Mouse (Mus musculus): ENCODE data around the gene Rilpl1.

DNA sequence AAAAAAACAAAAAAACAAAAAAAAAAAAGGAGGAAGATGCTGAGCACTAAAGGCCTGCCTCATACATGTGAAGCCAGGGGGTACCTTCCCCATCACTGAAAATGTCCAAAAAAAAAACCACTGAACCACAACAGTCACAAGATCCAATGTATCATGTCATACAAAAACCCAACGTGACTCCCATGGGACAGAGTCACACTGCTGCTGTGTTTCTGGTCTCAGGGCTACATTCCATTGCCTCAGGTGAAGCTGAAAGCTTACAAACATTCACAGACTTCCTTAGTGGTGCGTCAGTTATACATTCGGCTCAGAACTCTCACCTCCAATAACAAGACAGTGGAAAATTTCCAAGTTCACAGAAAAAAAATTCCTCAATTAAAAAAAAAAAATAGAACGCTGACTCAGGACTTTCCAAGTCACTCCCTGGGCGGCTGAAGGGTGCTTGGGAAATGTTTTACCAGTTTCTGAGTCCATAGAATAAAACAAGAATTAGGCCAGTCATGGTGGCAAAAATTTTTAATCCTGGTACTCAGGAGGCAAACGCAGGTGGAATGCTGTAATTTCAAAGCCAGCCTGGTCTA lies 60.5 kb downstream of the Rilpl1 start:
- TF ChIP-seq POLR2A (IDR thresholded peaks at IDR 0.05; ENCODE audit: low read depth, low read length) (no peak), CTCF (IDR thresholded peaks at IDR 0.05; ENCODE audit: extremely low read depth, insufficient read length, insufficient replicate concordance, low read depth, low read length) (no peak)
